Mouse (Mus musculus) neutrophil, adult 83 days (primary cell): ENCODE results near the gene Zmym4. TPM values are rescaled to one million over a fixed set of nuclear protein-coding genes. Genes with fewer than 3 reads are reported as not detected.

Experiments
- total RNA-seq, 2 experiments: library from RNA; stranded (reverse); gene quantifications; one replicate each; pipeline ENCODE4 v1.2.4; 2023

Zmym4 gene
- 10 to 100 TPM; 14.4 to 15.9 TPM for total RNA-seq

DNA sequence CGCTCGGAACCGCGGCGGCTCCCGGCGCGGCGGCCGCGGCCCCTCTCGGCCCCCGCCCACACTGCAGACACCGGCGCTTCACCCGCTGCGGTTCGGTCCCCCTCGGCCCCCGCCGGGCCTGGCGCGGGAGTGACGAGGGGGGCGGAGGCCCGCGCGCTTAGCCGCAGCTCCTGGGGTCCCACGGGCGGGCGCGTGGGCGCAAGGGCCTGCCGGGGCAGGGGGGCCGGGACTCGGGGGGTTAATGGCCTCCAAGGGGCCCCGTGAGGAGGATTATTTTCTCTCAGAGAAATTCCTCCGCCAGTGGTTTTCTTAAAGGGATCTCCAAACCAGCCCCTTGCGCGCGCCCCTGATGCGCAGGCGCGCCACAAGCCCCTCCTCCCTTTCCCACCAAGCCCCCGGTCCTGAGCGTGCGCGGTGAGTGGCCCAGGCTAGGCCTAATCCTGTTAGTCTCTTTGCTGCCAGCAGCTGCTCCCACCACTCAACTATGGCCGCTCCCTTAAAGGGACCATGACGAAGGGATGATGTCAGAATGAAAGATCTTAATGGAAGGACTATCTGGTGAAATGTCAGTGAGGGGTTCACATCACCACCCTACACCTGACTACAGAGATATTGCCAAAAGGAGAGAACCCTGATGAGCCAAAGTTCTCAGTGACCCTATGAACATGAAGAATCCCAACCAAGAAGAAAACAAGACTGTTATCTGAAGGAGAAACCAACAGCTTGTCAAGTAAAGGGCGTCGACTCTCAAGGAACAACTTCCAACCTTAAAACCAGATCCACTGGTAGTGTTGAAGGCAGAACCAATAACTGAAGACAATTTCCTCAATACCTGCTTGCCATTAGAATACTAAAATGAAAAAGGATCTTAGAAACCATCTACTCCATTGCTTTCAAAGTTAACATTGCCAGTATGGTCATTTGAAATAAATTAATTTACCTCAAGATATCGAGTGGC, at the start of gene Zmym4:
Gene Zmym4, minus strand, starts transcription at position 272 of the 958 bp plus-strand sequence.

Other genes starting within 250 kb of the Zmym4 start
- not detected for gene Tfap2e, start 231.9 kb downstream of the Zmym4 start, total RNA-seq
- 10 to 100 TPM; 12.9 to 13.6 TPM for gene Ncdn, start 214.7 kb downstream of the Zmym4 start, total RNA-seq
- gene AU040320, start 214.6 kb downstream of the Zmym4 start, total RNA-seq: 10 to 100 TPM; 42.3 to 49.0 TPM
- gene Sfpq, start 53.2 kb upstream of the Zmym4 start, total RNA-seq: 100 to 1,000 TPM; 354 to 377 TPM
- 10 to 100 TPM in 1 of 2 experiments, 1 to 10 TPM in 1; 7.1 to 11.1 TPM for gene Zmym1, start 93.0 kb upstream of the Zmym4 start, total RNA-seq
- 1 to 10 TPM; 7.0 TPM for gene Zmym6, start 109.2 kb upstream of the Zmym4 start, total RNA-seq
- 1 to 10 TPM; 5.1 to 5.5 TPM for gene Tmem35b, start 155.6 kb upstream of the Zmym4 start, total RNA-seq
- gene Dlgap3, start 201.1 kb upstream of the Zmym4 start, total RNA-seq: not detected